Mouse (Mus musculus) cerebellum, postnatal 25 days (tissue): ENCODE measurements around the gene Pla2g4c.
"Not testable (repeated sequence)": the region's sequence is repeated elsewhere in the genome, so short reads cannot be mapped to it uniquely, and the experiment has no call there.

Source experiments
- DNase-seq, 2 experiments: peaks; one replicate each; pipeline ENCODE4 v3.0.0; 2021; ENCODE audit warnings: mixed read lengths in 2 of 2

Pla2g4c gene

DNA sequence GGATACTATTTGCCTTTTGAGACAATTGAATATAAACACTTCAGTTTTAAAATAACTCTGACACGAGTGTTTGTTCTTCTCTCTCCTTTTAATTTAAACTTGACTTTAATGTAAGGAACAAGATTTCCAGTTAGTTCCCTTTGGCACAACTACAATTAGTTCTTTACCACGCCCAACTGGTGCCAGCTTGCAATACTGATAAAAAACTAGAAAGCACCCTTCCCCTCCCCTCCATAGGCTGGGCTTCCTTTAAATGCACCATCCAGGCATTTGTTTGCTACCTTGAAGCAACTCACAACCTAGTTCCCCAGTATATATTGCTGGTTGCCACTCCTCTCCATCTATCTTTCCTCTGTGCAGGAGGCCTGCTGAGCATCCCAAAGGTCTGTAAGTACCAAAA is at the start of gene Pla2g4c:
Gene Pla2g4c, plus strand, starts transcription at position 340 of the 400 bp plus-strand sequence.
- no peak for DNase-seq

DNA sequence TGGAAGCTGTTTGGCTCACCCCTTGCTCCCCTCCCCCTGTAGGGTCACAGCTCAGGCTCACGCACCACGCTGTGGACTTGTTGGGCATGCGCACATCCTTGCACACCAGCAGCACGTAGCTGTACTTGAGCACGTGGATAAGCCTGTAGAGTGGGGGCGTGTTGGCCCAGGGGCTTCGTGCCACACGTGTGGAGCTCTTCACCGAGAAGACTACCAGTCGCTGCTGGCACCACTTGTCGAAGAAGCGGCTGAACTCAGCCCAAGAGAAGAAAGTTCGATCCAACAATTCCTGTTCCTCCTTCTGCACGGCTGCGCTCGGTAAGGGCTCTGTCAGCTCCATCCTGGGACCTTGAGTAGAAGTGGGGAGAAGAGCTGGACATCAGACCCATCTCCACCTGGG is 47.4 kb upstream of the Pla2g4c start, which contains the start of gene Lig1:
Gene Lig1, plus strand, starts transcription at position 203 of the 400 bp plus-strand sequence.
- DNase-seq = peak in 1 of 2 experiments; percentile 5

DNA sequence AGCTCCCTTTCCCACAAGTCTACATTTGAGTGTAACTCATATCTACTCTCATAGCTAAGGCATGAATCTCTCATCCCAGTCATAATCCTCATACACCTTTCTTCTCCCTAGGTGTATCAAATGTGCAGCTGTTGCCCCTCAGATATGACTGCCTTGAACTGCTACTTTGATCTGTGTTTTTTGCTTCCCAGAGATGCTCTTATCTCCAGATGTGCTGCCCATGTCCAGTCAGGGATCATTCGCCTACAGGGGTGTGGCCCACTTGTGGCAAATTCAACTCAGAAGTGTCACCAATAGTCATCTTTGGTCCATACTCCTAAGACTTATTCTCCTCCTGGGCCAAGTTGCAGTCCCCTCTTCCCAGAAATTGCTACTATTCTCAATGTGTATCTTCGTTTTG is 46.6 kb upstream of the Pla2g4c start:
- no peak for DNase-seq

DNA sequence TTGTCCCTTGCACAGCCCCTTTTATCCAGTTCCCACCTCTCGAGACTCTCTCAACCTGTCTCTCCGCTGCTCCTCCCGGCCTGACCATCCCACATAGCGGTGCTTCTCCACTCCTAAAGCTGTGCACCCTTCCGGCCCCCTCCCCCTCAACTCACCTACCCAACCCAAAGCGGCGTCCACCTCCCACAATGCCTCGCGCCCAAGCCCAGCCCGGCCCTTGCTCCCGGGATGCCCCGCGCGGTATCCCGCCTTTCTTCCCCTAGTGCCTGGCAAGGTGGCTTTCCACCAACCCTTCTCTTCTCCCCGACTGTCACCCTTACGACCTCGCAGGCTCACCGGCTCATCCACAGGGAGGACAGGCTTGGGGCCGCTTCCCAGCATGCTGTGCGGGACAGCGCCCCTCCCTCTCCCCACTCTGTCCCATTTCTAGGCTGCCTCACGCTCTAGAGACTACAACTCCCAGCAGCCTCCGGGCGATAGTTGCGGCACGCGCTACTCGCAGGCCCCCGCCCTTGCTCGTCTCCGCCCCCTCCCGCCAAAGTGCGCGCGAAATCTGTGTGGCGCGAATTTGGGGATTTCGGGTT is 46.1 kb upstream of the Pla2g4c start, which contains the start of gene Zswim9:
Gene Zswim9, minus strand, starts transcription at position 414 of the 584 bp plus-strand sequence.
- peak; percentile 94 to 95 for DNase-seq

DNA sequence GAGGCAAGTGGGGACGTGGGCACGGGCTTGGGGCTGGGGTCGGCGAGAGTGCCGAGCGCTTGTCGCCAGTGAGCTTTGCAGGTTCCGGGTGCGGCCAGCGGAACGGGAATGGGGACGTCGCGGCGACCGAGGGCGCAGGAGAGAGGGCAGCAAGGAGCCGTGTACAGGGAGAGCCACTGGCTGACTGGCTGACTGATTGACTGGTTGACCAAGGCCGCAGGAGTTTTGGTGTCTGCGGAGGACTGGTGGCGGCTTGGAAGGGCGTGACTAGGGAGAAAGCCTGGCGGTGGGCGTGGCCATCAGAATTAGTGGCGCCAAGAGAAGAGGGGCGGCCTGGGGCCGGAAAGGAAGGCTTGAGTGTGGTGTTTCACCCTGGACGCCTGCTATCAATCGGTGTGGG is 45.5 kb upstream of the Pla2g4c start:
- not testable (repeated sequence) for DNase-seq

DNA sequence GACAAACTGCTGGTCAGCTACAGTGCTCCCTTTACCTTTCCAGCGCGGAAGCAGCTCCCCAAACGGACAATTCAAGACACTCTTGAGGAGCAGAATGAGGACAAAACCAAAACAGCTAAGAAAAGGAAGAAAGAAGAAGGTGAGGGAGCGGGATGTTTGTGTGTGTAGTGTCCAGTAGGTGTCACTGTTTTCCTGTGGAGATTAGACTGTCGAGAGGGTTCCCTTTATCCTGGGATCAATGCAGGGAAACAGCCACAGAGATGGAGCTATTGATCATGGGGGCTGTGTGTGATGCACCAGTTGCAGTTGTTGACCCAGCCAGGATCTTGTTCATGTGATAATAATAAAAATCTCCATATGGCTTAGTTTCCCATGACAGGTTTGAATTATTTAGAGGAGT is 35.8 kb upstream of the Pla2g4c start:
- DNase-seq = peak in 1 of 2 experiments; percentile 9

DNA sequence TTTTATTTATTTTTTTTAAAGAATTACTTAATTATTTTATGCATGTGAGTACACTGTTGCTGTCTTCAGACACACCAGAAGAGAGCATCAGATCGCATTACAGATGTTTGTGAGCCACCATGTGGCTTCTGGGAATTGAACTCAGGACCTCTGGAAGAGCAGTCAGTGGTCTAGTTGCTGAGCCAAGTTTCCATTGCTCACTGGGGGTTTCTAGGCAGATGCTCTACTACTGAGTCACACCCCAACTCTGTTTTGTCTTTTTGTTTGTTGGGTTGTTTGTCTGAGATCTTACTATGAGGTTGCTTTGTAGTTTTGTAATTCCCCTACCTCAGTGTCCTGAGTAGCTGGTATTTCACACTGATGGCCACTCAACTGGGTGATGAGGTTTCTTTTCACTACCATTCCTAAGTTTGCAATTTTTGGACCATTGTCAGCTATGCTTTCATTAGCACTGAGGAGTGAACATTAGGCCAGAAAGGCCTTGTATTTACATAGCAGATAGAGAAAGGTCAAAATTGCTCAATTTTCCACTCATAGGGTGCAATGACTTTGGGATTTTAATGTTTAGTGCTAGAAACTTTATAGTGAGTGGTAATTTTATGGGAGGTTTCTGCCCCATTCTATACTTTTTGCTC is 34.3 kb upstream of the Pla2g4c start:
- no peak for DNase-seq

DNA sequence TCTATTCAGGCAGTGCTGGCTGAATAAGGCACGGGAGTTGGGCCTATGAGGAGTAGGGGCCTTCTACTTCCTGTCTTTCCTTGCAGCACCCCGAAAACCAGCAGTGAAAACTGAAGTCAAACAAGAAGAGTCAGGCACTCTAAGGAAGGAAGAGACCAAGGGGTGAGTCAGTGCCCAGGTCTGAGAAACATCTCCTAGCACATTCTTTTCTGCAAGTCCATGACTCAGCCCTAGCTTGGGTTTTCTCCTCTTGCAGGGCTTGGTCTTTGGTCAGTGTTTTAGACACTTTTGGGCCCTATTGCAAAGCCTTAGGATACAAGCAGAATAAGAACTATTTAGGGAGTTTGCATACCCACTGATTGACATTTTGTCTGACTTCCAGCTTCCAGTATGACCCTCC is 33.1 kb upstream of the Pla2g4c start:
- no peak for DNase-seq

DNA sequence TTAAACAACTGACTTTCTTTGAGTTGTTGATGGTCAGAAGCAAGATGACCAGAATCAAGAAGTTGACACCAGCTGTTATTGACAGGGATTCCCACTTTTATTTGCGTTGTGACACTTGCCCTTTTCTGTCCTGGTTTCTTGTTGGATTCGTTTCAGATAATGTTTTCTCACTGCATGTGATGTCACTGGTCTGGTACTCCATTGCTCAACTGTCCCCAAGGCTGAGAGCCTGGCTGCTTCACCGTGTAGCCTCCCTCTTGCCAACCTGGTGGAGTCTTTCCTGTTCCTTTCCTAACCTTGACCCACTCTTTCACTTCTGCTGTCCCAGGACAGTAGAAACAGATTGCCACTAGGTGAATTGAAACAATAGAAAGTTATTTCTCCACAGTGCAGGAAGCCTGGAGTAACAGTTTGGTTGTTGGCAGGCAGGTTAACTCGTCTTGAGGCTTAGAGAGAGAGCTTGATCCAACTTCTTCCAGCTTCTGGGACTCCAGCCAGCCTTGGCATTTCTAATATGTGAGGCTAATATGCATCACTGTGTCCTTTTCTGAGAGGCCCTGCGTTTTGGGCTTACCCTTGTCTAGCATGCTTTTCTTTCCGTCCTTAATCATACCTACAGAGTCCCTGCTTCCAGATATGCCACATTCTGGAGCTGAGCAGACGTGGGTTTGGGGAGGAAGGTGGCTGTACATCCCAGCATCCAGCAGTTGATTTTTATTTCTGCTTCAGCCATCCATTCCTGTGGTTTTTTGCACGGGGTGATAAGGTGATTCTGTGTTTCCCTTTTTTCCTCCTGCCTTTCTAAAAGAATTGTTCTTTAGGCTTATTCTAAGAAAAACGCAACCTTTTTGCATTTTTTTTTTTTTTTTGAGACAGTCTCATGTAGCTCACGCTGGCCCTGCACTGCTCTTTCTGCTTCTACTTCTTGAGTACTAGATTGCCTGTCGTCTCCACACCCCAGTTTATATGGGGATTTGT is 30.3 kb upstream of the Pla2g4c start:
- no peak for DNase-seq

DNA sequence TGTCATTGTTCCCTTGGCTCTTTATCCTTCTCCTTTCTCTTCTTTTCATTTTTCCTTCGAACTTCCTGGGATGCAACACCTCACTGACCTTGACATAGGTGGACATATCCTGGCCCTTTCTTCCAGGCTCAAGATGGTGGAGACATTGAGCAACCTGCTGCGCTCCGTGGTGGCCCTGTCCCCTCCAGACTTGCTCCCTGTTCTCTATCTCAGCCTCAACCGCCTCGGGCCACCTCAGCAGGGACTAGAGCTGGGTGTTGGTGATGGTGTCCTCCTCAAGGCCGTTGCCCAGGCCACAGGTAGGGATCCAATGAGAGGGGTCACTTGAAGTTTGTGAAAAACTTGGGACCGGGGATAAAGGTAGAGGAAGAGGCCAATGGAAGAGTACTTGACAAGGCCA is 29.2 kb upstream of the Pla2g4c start:
- DNase-seq = no peak

DNA sequence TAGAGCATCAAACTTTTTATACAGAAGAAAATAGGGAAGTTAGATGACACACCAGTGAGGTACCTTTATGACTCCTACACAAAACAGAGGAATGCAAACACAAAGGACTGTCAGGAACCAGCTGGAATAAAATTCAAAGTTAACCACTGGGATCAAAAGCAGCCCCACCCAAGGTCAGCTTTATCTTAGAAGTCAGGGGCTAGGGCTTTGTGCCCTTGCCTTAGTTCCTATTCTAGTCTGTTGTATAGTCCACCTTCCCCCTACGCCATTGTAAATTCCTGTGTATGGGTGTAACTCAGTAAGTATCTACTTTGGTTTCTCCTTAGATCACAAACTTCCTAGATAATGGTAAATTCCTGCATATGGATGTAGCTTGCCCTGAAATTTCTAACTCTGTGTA is 26.8 kb upstream of the Pla2g4c start:
- no peak for DNase-seq

DNA sequence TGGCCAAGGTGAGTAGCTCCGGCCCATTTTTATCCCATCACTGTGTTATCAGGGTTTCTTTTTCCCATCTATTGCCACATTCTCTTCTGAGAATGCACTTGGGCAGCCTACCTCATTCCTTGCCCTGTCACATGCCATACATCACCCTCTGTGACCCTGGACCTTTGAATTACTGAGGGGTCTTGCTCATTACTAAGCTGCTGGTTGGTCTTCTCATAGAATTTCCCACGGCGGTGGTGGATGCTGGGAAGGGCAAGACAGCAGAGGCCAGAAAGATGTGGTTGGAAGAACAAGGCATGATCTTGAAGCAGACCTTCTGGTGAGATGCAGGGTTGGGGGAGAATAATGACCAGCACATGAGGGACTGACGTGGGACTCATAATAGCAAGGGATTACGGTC is 25.6 kb upstream of the Pla2g4c start:
- no peak for DNase-seq

DNA sequence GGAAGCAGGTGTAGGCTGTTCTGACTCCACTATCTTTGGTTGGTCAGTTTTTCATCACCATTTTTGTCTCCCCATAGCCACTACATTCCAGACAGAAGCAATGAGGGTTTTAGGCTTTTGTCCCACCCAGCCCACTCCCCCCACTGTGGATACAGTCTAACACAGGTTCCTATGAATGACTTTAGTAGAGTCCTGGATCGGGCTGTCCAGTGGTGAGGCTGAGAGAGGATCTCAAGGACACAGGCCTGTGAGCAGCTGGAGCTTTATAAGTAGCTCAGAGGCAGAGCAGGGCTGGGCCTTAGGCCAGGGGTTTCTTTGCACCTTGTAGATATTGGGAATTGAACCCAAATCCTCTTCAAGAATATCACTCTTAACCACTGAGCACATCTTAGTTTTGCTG is 22.8 kb upstream of the Pla2g4c start:
- no peak for DNase-seq

DNA sequence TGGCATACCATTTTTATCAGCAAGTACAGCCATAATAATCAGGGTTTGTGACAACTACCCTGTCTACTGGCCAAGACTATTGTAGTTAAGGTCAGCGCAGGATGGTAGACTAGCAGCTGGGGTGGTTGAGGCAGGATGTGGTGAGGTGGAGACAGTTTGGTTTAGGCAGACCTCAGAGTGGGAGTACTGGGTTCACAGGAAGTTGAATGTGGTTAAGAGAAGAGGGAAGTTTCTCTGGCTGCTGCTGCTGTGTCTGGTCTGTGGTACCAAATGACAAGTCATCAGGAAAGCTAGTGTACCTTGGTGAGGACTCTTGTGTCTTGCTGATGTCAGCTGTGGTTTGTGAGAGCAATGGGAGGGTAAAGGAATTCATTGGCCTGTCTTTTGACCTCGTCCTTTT is 21.7 kb upstream of the Pla2g4c start:
- DNase-seq = no peak

DNA sequence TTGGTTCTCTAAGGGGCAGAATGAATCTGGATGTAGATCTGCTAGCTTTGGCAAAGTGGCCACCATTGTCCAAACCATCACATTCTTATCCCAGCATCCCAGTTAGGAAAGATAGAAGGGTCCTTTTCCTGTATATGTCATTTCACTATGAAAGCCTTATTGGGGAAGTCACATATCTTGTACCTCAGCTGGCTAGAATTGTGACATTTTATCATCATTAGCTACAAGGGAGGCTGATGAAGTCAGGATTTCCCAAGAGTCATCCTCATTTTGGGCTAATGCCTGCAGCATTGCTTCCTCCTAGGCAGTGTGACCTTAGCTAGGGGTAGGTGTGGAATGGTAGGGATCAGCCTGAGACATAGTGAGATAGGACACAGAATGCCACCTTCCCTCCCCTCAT is 21.1 kb upstream of the Pla2g4c start:
- no peak for DNase-seq

DNA sequence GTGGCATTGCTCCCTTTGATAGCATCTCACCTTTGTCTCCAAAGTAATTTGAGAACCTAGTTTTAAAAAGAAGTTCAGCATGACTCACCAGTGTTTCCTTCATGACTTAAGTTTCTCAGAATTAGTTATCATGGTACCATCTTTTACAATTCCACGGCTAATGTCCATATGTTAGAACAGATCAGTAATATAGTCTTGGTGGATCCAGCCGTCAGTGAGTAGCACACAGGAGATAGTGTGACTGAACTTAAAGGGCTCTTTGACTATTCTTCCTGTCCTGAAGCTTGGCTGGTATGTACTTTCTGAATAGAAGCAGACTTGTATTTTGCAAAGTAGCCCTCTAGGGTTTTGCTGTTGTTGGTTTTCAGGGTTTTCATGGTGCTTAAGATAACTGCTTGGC is 15.0 kb upstream of the Pla2g4c start:
- DNase-seq = no peak

DNA sequence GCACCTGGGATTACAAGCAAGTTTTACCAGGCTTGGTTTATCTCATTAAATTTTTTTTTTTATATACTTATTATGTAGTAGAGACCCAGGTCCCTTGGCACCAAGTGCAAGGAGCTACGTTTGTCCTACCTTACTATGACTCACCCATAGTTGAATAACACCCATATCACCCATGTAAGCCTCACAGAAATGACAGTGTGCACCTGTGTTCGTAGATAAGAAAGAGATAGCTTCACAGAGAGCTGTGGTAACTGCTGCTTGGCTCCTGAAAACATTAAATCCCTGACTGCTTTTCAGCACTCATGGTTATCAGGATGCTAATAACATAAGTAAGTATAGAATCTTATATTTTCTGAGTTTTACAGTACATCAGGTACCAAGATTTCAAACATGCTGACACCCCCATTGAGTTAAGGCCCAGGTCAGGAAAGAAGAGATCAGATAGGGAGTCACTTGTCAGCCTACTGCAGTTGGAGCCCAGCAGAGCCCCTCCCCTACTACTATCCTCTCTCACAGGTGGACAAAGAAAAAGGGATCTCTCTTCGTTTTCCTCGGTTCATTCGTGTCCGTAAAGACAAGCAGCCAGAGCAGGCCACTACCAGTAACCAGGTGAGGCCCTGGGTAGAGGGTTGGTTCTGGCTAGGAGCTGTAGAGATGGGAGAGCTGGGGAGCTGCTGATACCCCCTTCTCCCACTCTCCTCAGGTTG is 13.8 kb upstream of the Pla2g4c start:
- DNase-seq = no peak

DNA sequence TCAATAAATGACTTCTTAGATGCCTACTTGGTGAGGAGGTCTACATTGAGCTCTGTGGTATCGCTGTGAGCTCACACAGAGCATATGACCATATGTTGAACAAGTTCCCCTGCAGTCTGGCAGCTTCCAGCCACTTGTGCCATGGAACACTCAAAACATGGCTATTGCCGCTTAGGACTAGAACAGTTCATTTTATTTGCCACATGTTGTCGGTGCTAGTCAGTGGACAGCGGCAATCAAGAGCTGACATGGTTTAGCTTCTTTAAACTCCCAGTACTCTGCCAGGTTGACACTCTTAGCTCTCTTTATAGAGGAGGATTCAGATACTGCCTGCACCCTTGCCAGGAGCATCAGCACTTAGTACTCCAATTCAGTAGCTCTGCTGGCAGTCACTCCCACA is 13.1 kb upstream of the Pla2g4c start:
- no peak for DNase-seq

DNA sequence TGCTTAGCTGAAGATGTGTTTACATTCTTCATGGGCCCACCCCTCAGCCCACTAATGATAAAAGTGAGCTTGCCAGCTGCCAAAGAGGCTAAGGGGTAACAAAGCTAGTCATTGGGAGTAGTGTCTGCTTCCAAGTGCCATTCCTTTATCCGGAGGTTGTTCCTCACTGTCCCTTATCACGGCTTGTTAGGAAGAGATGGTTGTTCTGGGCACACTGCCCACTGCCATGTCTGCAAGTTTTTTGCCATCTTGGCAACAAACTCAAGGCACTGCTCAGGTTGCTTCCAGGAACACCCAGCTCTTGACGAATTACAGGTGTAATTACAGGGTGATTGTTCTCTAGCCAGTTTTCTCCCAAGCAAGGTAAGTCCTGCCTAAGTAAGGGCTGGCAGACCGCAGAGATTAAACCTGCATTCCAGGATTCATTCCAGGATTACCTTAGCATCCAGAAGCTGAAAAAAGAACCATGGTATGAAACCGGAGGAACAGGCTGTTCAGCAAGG is 10.3 kb upstream of the Pla2g4c start:
- DNase-seq = no peak

DNA sequence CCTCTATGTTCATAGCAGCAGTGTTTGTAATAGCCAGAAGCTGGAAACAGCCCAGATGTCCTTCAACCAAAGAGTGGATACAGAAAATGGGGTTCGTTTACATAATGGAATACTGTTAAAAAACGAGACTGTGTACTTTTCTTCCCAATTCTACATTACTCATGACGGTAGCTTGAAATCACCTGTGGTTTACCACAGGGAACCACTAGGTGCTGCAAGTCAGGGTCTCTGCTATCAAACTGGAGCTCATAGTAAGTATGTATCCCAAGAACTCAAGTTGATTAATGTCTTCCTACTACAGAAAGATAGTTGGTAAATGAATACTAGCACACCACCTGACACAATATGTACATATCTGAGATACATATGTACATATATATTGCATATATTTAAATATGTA is 3.0 kb upstream of the Pla2g4c start:
- no peak for DNase-seq

DNA sequence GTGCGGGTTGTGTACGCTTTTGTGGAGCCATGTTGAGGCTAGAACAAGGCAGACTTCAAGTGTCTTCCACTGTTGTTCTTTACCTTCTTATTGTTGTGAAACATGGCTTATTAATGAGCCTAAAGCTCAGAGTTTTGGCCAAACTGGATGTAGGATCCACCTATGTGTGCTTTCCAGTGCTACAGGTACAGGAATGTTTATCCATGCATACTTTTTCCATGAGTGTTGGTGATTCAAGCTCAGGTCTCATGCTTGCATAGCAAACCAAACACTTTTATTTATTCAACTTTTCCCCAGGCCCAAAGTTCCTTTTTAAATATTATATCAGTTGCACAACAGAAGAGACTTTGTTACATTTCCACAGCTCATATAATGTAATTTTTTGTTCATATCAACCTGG is 6.1 kb downstream of the Pla2g4c start:
- no peak for DNase-seq

DNA sequence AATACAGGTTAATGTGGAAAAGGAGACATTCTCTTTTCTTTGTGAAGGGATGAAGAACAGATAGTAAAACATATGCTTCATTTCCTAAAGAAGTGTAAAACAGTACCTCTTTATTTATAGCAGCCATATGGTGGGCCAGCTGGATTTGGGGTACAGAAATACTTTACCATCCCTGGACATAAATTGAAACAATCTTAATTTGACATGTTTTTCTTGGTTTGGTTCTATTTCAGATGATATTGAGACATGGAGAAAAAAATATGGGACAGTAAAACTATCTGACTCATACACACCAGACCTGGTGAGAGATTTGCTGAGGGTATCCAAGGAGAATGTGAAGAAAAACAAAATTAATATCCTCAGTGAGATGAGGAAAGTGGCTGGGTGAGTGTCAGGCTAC is 31.5 kb downstream of the Pla2g4c start:
- DNase-seq = no peak

DNA sequence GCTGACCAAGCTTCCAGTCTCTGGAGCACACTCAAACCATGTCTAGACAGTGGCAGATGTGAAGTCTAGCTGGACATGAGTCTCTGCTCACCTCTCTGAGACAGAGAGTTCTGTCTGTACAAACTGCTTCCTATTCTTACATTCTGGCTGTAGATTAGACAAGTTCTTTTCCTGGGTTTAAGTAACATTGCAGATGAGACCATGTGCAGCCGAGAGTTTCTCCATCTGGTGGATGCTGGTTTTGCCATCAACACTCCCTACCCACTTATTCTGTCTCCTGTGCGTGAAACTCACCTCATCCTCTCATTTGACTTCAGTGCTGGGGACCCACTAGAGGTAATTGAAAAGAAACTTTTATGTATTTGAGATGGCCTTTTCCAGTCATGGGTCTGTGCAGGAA is 56.1 kb downstream of the Pla2g4c start:
- DNase-seq = no peak
